Mouse (Mus musculus): ENCODE data around the gene Ppp1r11.

The Ppp1r11 gene

DNA sequence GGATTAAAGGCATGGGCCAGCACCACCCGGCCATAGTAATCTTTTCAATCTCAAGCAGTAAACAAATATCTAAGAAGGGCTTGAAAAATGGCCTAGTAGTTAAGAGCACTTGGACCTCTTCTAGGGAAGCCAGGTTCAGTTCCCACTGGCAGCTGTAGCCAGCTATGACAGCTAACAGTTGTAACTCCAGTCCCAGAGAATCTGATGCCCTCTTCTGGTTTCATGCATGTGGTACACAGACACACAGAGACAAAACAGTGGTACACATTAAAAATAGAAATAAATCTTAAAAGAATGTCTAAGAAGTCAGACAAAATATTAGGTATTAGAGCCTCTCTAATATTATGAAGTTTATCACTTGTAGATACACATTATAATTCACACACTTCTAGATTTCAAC, 9.6 kb upstream of the Ppp1r11 start:
- no peak for DNase-seq (ENCODE audit: low spot score in 2 of 2)

DNA sequence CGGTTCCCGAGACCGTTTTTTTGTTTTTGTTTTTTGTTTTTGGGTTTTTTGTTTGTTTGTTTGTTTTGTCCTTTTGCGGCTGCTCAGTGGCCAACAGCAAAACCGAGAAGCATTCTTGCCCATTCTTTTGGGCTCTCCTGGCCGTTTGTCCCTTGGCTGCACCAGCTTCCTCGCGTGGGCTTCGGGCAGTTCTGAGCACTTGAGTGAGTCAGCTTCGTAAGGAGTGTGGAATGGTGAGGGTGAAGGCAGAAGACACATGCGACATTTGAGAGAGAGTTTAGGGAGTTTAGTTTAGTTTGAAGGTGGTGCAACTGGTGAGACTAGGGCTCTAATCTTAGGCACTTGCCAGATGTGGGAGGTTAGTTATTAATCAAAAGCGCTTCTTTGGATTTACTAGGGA, 7.3 kb upstream of the Ppp1r11 start:
- DNase-seq (ENCODE audit: low spot score in 2 of 2) = no peak

DNA sequence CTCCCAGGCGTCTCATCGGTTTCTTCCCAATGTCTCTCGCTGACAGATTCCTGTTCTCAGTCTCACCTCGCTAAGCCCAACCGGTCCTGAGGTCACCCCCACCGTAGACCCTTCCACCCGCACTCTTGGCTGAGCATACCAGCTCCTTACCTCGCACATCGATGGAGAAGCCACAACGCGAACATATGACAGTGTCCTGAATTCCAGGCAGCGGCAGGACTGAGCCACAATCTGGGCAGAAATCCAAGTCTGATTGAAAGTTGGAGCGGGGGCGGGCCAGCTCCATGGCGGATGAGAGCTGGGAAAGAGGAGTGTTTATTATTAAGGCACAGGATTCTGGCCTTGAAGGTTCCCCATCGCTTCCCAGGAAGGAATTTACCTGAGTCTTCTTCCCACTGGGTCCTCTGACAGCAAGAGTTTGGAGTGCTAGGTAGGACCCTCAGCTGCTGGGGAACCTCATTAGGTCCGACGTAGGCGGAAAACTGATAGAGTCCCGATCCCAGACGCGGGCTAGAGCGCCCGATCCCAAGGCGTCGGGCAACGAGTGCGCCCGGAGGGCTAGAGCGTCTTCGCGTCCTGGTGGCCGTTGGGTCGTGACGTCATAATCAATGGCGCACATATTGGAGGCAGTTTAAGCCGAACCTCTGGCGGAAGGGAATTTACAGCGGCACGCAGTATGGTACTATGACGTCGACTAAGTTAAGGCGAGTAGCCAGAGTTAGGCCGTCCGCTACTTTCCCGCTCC, 6.6 kb upstream of the Ppp1r11 start, which contains the start of the genes Znrd1 and Znrd1as:
Gene Znrd1 (minus strand): TSS at position 561 of the 745 bp plus-strand sequence.
Gene Znrd1as (plus strand): TSS at position 594 of the 745 bp plus-strand sequence.
- DNase-seq (ENCODE audit: low spot score in 2 of 2) = peak; percentile 94 to 95

DNA sequence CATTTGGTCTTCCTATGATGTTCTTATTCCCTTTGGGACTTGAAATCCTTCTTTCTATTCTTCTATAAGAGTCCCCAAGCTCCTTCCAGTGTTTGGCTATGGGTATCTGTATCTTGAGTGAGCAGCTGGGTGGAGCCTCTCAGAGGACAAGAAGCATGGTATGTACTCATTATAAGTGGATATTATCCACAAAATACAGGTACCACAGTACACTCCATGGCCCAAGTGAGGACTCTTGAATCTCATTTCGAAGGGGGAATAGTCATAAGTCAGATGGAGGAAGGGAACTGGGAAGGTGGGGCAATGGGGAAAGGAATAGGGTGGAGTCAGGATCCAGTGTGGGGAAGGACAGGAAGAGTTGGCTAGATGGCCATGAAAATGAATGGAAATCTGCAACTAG, 1.5 kb upstream of the Ppp1r11 start:
- no peak for DNase-seq (ENCODE audit: low spot score in 2 of 2)

DNA sequence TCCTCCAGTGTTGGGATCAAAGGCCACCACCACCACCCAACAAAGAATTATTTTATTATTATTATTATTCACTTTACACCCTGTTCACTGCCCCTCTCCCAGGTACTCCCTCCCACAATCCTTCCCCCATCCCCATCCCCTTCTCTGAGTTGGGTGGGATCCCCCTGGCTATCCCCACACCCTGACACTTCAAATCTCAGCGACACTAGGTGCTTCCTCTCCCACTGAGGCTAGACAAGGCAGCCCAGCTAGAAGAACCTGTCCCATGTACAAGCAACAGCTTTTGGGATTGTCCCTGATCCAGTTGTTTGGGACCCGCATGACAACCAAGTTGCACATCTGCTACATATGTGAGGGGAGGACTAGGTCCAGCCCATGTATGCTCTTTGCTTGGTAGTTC, 1.1 kb upstream of the Ppp1r11 start:
- DNase-seq (ENCODE audit: low spot score in 2 of 2) = no peak

DNA sequence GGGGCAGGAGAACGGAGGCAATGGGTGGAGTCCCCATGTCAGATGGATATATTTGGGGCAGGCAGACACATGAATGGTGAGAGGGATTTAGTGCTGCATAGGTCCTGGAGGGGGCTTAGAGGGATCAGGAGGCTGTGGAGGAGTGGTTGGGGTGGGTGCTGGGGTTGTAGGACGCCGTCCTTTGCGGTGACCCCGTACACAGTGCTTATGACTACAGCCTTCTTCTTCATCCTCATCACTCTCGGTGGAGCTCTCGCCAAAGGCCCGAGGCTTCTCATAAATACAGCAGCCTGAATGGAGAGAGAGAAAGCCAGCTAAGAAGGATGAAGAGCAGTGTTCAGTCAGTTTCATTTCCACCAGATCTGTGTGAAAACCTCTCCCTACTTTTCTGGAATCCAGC, 2.3 kb downstream of the Ppp1r11 start:
- DNase-seq (ENCODE audit: low spot score in 2 of 2) = no peak

DNA sequence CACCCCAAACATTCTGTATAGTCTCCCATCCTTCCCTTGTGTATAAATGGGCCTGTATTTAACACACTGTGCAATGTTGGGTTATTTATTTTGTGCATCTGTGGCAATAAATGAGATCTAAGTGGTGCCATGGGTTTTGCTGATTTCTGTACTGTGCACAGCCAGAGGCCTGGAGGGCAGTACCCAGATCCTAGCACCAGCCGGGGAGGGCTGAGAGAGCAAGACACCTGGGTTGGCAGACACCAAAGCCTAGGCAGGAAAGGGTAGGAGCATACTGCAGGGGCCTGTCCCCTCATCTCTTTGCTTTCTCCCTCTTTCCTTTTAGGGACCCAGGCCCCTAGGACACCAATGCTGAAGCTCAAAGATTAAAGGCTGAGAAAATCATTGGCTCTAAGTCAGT, 3.3 kb downstream of the Ppp1r11 start:
- DNase-seq (ENCODE audit: low spot score in 2 of 2) = no peak

DNA sequence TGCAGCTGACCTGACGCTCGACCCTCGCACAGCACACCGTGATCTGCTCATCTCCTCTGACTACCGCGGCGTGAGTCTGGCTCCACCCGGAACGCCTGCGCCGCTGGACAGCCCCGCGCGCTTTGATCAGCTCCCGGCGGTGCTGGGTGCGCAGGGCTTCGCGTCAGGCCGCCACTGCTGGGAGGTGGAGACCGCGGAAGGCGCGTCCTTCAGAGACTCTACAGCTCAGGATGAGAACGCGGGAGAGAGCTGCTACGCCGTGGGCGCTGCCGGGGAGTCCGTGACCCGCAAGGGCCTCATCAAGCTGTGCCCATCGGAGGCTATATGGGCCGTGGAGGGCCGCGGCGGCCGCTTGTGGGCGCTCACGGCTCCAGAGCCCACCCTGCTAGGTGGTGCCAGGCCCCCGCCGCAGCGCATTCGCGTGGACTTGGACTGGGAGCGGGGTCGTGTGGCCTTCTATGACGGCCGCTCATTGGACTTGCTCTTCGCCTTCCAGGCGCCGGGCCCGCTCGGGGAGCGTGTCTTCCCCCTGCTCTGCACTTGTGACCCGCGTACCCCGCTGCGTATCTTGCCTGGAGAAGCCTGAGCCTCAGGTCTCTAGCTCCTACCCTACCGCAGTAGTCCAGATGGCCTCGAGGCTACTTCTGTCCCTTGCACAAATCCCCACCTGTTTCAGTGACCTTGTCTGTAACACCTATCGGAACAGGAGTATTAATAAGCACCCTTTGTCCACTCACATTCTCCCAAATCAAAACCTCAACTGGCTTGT, 4.3 kb downstream of the Ppp1r11 start:
- peak; percentile 47 to 67 for DNase-seq (ENCODE audit: low spot score in 2 of 2)

DNA sequence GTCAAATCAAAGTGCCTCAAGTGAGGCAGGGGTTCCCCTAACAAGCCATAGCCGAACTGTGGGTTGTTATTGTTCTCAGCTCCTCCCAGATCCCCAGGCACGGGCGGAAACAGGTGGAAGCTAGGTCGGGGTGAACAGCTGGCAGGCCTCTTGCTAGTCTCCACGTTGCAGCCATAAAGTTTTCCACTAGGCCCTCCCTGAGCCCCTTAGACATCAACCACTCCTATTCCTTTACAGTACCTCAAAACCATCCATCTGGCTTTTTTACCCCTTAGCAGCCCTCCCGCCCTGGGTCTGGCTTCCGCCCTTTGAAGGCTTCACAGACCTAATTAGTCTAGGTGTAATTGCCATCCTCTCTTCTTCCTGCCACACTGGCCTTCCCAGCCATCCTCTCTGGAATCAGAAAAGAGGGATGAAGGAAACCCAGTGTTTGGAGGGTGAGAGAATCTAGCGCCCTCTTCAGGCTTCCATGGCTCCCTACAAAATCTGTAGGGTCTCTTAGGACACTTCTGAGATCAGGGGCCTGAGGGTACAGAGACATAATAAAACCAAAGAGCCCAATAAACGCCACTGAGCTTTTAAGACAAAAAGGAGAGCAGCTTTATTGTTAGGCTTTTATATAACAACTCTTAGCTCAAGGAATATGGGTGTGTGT, 7.3 kb downstream of the Ppp1r11 start:
- no peak for DNase-seq (ENCODE audit: low spot score in 2 of 2)

DNA sequence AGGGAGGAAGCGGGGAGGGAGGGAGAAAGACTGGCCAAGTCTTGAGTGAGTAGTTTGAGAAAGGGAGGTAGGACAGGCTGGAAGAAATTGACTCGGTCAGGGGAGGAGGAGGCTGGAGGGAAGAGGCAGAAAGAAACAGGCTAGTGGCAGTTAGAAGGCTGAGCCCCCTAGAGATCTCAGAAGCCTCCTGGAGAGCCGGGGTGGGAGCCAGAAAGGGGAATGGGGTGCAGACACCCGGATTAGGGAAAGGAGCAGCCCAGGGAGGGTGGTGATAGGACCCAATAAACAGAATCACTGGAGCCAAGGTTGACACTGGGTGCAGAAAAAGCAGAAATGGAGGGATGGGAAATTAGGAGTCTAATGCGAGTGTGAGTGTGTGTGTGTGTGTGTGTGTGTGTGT, 7.8 kb downstream of the Ppp1r11 start:
- no peak for DNase-seq (ENCODE audit: low spot score in 2 of 2)

DNA sequence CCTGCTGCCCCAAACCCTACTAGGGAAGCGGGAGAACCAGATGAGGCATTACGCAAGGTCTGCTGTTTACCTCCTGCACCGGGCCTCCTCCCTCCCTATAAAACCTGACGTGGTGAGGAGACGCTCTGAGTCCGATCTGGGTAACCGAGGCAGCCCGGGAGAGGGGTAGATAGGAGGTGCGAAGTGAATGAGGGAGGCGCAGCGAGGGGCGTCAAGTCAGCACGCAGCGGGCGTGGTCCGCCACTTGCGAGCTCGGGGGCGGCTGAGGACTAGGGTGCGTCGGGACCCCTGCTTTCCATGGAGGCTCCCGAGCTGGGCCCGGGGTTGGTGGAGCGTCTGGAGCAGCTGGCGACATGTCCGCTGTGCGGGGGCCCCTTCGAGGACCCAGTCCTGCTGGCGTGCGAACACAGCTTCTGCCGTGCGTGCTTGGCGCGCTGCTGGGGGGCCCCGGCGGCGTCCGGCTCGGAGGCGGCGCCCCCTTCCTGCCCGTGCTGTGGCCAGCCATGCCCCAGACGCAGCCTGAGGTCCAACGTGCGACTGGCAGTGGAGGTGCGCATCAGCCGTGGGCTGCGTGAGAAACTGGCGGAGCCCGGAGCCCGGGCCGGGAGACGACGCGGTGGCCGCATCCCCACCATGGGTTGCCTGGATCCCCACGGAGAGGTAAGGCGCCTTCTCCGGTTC, 8.6 kb downstream of the Ppp1r11 start, which contains the start of gene Rnf39:
Gene Rnf39 (plus strand): TSS at position 128 of the 681 bp plus-strand sequence.
- DNase-seq (ENCODE audit: low spot score in 2 of 2) = no peak

DNA sequence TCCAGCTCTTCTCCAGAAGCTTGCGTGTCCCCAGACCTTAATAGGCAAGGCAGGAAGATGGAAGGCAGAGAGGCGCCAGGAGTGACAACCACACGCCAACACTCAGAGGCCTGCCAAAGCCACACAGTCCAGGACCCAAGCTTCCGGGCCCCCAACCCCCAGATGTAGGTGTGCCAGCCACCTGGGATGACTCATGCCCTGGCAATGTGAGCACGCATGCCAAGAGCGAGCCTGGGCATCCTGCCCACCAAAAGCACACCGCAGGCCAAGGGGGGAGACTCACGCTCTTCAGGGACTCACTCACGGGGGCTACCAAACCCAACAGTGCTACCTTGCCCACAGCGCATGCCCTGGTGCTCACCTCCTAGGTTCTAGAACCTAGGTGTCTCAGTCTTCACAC, 9.2 kb downstream of the Ppp1r11 start:
- DNase-seq (ENCODE audit: low spot score in 2 of 2) = no peak

DNA sequence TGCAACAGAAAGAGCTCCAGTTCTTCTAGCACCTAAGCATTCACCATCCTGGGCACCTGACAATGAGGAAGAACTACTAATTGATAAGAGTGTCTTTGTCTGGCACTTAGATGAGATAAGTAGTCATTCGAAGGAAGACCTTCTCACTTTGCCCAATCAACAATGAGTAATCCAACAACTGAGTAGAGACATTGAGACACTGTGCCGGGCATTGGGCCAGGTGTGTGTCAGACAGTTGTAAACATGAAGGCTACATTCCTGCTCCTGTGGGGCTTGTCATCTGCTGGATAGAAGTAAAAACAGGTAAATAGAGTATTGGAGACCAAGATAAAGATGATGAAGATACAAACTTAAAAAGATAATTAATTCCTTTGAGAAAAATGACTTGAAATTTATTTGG, 13.5 kb downstream of the Ppp1r11 start:
- no peak for DNase-seq (ENCODE audit: low spot score in 2 of 2)

DNA sequence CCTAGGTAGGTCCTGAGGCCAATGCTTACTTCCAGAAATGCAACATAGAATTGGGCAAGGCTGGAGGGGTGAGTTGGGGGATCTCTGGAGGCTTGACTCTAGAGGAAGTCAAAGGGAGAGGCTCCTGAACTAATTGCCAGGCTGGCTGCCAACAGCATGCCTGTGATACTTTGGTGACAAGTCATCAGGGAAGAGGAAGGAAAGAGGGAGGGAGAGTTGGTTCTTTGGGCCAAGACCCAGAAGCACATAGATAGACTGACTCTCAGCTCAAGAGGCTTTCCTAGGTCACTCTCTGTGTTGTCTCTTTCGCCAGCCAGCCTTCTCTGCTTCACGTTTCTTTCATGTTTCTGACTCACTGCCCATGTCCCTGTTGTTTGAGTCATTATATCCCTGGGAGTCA, 19.7 kb downstream of the Ppp1r11 start:
- DNase-seq (ENCODE audit: low spot score in 2 of 2) = no peak

DNA sequence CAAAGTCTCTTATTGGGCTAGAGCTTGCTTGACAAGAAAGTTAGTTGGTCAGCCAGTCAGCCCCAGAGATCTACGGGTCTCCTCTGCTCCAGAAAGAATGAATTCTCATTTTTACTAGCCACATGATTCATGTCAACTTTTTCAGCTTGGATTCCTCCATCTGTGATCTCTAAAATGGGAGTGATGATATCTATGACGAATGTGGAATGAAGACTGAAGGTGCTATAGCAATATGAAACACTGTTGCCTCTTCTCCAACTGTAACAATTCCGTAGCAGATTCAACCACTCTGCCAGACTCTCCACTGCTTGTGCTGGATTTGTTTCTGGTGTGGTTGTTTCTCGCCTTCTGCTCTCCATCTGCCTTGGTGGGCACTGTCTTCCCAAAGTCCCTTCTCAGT, 20.4 kb downstream of the Ppp1r11 start:
- no peak for DNase-seq (ENCODE audit: low spot score in 2 of 2)

DNA sequence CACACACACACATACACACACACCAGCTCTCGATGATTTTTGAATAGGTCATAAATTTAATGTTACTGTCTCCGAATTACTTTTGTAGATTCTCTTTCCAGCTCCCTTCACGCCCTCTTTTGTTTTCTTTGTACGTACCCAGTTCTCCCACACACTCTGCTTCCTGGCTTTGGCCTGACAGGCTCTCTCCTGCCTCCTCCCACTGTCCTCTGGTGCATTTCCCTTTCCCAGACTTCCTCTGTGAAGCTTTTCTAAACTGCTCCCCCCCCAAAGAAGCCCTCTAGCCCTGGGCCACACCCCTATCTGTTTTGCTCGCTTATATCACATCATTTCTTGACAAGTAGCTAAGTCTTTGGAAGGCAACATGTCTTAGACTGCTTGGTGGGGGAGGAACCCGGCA, 21.3 kb downstream of the Ppp1r11 start:
- DNase-seq (ENCODE audit: low spot score in 2 of 2) = no peak

DNA sequence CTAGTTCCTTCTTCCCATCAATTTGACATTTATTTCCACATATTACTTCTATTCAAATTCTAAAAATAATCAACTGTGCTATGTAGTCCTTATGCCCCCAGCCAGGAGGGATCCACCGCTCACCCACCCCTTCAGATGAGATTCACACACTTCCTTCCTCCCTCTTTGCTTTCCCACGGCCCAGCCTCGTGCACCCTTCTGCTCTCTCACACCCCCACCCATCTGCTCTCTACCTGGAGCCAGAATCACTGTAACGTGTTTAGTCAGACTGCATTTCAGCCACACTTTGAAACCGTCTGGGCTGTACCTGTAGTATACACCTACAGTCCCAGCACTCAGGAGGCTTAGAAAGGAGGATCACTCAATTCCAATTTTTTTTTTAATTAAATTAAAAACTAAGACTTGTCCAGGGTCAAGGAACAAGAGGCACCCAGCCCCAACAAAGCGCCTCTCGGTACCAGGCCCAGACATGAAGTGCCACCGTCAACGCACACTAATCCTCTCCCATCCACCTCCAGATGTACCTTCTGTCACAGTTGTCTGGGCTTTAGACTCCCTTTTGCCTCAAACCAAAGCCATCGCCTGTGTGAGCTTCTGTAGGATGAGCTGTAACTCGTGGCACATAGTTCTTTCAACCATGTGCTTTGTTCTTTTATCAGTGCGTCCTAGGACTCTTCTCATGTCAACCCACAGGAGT, 22.2 kb downstream of the Ppp1r11 start:
- no peak for DNase-seq (ENCODE audit: low spot score in 2 of 2)

DNA sequence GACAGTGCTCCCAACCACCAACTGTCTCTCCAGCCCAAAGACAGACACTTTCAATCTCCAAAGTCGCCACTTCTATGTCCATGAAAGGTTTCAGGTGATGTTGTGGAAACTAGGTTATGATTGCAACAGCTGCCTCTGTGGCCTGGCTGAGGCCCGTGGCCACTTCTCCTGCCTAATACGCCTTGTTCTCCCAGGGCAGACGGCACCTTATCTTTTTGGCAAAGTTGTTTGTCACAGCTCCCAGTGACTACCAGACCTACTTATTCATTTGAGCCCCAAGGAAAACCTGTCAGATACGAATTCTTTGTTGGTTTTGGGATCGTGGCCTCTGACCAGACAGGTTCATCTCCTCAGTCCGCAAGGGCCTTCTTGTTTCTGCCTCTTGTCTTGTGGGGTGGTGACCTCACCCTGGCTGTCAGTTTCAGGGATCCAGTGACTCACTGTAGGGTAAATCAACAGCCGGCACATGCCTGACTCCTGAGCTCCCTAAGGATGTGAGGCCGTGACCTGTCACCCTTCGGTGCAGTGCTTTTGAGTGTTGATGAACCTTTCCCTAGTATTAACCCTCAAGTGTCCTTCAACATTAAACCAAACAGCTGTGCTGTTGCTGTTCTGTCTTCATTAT, 23.9 kb downstream of the Ppp1r11 start:
- no peak for DNase-seq (ENCODE audit: low spot score in 2 of 2)

DNA sequence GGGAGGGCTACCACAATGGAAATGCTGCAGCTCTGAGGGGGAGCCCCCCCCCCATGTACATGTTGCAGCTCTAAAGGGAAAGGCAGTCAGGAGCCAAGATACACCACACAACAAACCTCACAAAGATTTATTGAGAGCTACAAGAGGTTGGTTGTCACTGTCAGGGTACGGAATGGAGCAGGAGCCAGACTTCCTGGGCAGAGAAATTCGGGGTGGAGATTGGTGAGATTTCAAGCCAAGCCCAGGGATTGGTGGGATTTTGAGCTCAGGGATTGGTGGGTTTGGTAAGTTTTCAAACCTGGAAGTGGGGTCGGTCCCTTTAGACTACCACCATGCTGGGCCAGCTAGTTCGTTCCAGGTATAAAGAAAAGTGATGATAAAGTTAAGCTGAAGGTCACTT, 28.1 kb downstream of the Ppp1r11 start:
- DNase-seq (ENCODE audit: low spot score in 2 of 2) = no peak

DNA sequence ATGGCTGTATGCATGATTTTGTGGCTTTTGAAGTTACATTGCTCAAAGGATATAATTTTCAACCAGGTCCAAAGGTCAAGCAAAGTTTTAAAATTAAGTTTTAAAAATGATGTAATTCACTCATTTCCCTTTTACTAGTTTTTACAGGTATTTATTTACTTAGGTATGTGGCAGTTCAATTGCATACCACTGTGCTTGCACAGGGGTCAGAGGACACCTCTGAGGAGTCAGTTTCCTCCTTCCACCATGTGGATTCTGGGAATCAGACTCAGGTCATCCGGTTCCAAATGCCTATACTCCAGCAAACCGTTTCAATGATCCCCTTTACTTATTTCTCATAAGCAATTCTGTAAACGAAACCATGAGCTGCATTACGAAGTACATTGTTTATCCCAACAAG, 28.8 kb downstream of the Ppp1r11 start:
- DNase-seq (ENCODE audit: low spot score in 2 of 2) = no peak

DNA sequence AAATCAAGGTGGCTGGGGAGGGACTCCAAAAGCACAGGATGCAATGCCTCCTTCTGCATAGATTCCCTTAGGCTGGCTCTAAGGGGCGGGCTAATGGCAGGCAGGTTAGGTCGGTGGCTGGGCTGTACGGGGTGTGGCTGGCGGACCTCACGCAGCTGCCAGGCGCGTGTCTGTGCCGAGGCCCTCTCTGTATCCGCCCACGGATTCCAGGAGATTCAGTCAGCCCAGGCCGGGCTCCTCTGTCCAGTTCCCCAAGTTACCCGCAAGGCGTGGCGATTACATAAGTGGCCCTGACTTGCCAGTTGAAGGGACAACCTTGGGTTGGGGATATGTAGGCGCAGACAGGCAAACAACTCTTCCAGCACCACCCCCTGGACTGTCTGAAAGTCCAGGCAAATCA, 31.3 kb downstream of the Ppp1r11 start:
- no peak for DNase-seq (ENCODE audit: low spot score in 2 of 2)
